Mouse (Mus musculus) cerebellum, postnatal 10 days (tissue): Measurements from ENCODE around the gene Mc3r.

ENCODE experiments used
- DNase-seq, 2 experiments: peaks; one replicate each; pipeline ENCODE4 v3.0.0; 2021; ENCODE audit warnings: mixed read lengths in 2 of 2

Gene Mc3r

DNA sequence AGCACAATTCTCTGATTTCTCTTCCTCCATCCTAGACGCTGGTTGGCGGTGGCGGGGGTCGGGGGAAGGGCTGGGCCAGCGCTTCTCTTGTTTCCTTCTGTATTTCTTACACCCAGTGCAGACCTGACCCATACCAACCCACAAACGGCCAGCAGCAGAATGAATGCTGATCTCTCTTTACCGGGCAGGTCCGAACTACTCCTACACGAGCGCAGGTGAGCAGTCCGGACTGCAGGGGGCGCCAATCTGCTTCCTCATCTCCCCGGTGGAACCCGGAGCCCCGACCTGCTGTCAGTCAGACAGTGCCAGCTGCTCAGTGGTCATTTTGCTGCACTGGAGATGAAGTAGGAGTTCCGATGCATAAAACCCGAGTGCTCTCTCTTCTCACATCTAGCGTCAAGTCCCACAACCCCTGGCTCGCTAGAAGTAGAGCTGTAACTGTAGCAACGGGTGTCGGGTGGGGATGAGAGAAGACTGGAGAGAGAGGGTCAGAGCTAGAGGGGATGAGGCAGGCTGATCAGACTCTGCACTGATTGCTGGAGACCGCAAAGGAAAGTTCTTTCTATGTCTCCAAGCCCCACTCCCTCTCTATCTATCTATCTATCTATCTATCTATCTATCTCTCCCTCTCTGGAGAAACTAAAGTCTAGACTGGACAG, at the start of gene Mc3r:
Gene Mc3r, plus strand, starts transcription at position 387 of the 659 bp plus-strand sequence.
- peak; percentile 95 to 96 for DNase-seq

DNA sequence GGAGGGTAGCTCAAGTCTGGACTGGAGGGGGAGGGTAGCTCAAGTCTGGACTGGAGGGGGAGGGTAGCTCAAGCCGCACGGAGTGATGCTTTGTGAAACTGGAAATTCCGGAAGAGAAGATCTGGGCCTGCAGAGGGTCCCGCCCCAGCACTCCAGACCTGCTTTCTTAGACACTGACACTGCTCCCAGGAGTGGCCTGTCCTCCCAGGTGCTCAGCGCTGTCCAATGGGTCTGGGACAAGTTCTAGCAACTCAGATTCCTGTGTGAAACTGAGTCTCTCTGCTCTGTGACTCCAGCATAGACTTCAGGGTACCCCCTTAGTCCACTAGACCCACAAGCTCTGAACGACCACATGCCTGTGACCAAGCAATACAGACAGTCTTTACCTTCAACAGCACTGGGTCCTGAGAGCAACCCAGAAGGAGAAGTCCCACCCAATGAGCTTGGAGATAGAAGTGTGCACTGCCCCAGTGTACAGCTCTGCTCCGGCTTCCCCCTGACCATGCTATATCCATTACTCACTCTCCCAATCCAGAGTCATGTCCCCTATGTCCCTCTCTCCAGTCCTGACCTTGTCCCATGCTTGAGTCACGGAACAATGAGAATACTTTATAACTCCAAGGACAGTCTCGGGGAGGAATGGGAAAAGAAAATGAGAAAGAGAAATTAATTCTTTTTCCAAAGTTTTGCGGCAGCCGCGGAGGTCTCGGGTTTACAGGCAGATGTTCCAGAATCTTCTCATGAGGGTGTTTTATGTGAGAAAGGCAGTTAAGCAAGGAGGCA, 46.1 kb upstream of the Mc3r start:
- no peak for DNase-seq

DNA sequence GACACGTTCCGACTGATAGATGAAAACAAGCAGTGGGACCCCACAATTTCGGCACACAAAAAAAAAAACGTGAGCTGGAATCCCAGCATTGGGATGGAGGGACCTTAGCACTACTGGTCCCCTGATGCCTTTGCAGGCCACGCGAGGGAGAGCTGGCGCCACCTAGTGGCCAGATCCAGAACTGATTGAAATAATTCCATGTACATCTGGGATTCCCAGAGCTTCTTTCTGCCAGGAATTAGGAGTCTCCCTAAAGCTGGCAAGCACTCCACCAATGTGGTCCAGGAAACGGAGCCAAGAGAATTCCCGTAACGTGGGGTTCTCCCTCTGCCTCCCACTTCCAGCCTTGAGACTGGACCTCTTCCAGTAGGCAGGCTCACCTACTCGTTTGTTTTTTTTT, 41.3 kb upstream of the Mc3r start:
- DNase-seq = peak; percentile 97 to 98

- no peak for DNase-seq
Observed at GRCm38 (mm10) chr2:172213480-172213879, 34.8 kb upstream of the Mc3r start.

- DNase-seq = no peak
Observed at GRCm38 (mm10) chr2:172214336-172214735, 34.0 kb upstream of the Mc3r start.

DNA sequence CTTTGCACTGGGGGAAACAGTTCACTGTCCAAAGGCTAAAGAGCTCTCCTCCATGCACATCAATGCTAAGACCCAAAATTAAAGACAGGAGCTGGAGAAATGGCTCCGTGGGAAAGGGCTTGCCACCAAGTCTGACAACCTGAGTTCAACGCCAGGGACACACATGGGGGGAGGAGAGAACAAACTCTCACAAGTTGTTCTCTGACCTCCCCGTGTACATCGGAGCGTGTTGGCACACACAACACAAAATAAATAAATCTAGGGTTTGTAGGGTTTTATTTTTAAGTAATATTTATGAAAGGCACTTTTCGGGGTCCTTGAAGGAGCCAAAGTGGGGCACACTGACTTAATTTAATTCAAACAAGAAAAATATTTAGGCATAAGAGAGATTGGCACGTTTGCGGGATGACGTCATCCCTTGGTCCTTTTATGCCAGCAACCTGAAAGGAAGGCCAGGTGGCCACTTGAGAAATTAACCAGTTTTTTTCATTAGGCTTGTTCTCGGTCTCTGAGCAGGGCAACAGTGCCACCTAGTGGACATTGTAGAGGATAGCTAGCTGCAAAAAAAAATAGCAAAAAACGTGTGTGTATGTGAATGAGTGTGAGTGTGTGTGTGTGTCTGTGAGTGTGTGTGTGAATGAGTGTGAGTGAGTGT, 32.7 kb upstream of the Mc3r start:
- DNase-seq = peak; percentile 89 to 93

- peak; percentile 59 to 64 for DNase-seq
Observed at GRCm38 (mm10) chr2:172216163-172216915, 32.0 kb upstream of the Mc3r start.

DNA sequence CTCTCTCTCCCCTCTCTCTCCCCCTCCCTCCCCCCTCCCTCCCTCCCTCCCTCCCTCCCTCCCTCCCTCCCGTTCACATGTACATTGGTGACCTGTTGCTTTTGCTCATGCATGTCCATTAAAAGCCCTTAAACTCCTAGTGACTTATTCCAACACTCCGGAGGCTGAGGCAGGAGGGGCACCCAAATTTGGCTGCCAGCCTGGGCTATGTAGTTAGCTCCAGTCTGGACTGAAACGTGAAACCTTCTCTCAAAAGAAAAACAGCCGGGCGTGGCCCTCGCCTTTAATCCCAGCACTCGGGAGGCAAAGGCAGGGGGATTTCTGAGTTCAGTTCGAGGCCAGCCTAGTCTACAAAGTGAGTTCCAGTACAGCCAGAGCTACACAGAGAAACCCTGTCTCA, 30.4 kb upstream of the Mc3r start:
- DNase-seq = no peak

DNA sequence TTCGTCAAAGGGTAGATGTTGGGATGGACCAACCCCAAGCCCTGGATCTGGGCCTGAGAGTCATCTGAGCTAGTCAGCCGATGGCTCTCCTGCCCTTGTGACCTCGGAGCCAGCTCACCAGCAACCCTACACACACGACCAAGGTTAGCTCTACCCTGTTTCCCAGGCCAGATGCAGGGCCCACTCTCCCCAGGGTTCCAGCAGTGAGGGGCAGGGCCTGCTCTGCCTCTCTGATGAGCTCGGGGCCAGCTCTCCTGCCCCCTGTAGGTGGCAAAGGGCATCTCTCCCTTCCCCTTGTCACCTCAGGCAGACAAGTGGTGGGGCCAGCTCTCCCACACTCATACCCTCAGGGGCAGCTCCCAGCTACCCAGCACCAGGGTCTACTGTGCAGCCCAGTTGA, 29.1 kb upstream of the Mc3r start:
- peak in 1 of 2 experiments; percentile 12 for DNase-seq

- DNase-seq = peak; percentile 82 to 89
Observed at GRCm38 (mm10) chr2:172221656-172222393, 26.5 kb upstream of the Mc3r start.

GRCm38 (mm10) chr2:172222394-172222785, 25.9 kb upstream of the Mc3r start:
- peak; percentile 87 to 89 for DNase-seq

DNA sequence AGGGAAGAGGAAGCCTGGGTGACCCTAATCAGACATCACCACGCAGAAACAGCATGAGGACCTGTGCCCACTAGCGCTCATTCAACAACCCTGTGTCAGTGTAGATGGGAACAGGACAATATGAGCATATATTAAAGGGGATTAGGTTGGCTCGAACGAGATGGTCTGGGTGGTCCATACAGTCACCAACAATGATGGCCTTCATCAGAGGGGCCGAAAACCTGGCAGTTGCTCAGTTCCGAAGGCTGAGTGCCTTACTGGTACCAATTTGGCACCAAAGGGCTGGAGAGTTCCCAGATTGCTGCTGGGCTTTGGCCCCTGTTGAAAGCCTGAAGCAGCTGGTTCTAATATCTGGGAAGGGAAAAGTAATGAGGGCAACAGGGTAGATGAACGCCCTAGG, 25.4 kb upstream of the Mc3r start:
- DNase-seq = peak; percentile 88 to 91

GRCm38 (mm10) chr2:172223451-172224200, 24.7 kb upstream of the Mc3r start:
- DNase-seq = peak in 1 of 2 experiments; percentile 21

DNA sequence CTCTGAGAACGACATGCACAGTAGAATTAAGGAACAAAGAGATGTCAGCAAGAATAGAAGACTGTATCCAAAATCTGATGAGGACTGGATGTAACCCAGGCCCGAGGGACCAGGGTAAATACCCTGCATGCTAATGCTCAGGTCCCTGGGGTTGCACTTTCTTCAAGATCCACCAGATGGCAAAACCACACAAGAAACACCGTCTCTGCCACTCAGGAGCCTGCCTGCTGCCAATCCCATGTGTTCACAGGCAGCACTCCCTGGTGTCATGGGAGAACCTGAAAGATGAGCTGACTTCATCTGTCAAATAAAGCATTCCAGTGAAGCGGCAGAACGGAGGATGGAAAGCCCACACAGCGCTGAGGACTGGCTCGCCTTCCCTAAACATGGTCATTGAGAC, 21.3 kb upstream of the Mc3r start:
- peak; percentile 78 for DNase-seq

DNA sequence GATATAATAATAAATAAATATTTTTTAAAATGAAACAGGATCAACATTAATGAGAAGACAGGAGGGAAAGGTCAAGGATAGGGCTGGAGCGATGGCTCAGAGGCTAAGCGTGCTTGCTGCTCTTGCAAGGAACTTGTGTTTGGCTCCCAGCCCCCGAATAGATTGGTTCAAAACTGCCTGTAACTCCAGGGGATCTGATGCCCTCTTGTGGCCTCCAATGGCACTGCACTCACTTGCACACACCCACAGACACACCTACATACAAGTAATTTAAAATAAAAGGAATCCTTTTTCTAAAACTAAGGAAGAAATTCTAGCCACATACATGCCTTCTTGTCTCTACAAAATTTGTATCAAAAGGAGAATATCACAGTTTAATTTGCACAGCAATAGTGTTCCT, 20.5 kb upstream of the Mc3r start:
- DNase-seq = peak; percentile 27 to 30

- DNase-seq = no peak
Observed at GRCm38 (mm10) chr2:172229190-172229589, 19.1 kb upstream of the Mc3r start.

DNA sequence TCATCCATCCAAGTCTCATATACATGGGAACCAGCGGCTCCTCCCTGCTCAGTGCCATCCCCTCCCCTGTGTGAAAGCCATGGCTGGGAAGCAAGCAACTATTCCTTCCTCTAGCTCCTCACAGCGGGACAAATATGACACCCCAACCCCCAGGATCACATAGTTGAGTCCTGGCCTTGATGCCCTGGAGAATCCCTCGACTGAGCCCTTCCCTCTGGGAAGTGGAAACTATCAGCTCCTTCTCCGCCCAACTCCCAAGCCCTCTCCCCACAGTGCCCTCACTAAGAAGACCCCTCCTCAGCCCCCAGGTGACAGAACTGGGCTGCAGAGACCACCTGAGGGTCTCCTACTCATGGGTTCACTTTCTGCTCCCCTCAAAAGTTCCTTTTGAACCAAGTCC, 18.2 kb upstream of the Mc3r start:
- DNase-seq = no peak

DNA sequence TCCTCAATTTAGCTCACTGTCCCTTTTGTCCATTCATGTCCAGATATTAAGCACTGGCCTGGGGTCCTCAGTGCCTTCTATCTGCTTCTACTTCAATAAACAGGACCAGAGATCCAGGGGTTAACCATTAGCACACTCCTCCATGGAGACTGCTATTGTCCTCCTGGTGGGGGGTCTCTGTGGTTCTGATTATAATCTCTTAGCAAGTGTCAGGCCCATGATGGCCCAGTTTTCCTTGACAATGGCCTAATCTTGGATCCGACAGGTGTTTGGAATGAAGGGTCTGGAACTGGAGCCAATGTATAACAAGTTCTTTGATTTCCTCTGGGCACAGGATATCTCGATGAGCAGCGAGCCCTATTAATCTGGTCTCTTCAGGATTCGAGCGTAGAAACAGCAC, 10.1 kb upstream of the Mc3r start:
- no peak for DNase-seq

- peak in 1 of 2 experiments; percentile 20 for DNase-seq
Observed at GRCm38 (mm10) chr2:172241031-172241430, 7.3 kb upstream of the Mc3r start.

- no peak for DNase-seq
Observed at GRCm38 (mm10) chr2:172245497-172245896, 2.8 kb upstream of the Mc3r start.

DNA sequence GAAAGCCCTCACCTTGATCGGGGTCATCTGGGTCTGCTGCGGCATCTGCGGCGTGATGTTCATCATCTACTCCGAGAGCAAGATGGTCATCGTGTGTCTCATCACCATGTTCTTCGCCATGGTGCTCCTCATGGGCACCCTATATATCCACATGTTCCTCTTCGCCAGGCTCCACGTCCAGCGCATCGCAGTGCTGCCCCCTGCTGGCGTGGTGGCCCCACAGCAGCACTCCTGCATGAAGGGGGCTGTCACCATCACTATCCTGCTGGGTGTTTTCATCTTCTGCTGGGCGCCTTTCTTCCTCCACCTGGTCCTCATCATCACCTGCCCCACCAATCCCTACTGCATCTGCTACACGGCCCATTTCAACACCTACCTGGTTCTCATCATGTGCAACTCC, 1.0 kb downstream of the Mc3r start:
- peak; percentile 38 to 48 for DNase-seq

DNA sequence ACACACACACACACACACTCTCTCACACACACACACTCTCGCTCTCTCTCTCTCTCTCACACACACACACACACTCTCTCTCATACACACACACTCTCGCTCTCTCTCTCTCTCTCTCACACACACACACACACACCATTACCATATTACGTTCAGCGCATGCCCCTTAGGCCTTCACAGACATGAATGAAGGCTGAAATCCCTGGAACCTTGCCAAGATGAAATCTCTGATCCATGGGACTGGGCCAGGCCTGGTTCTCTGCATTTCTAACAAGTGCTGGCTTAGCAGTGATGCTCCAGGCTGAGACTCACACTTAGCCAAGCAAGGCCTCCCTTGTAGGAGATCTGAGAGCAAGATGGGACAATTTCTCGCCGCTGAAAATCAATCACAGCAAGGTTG, 8.1 kb downstream of the Mc3r start:
- DNase-seq = peak; percentile 67 to 74
